Mouse (Mus musculus) neural tube, embryonic 12.5 days (tissue): ENCODE measurements at regions not wholly inside any gene's neighbourhood (a gene's known extent, or its start where the extent isn't known, plus 50 kb on each side); places are given as distances from the start of the nearest gene placed in this dataset.

ENCODE experiments used
- ATAC-seq: fragments of 200-750 bp; cut with Nextera tagmentation; 2 replicates; pipeline ENCODE4 v1.8.0; 2017; ENCODE audit warnings: low read depth, mild to moderate bottlenecking, moderate TSS enrichment, moderate library complexity; ENCODE audit not compliant: low FRiP score
- H3K27ac ChIP-seq: fragments of 300-500 bp; sonication (generic); 2 replicates; pipeline ENCODE4 v1.5.1; 2016
- H3K27me3 ChIP-seq: fragments of 300-500 bp; sonication (generic); replicated peaks from 2 replicates; pipeline ENCODE4 v1.6.1; 2016; ENCODE audit warnings: mild to moderate bottlenecking
- H3K36me3 ChIP-seq: fragments of 300-500 bp; sonication (generic); 2 replicates; pipeline ENCODE4 v1.6.1; 2016; ENCODE audit warnings: mild to moderate bottlenecking
- H3K4me1 ChIP-seq: fragments of 300-500 bp; sonication (generic); 2 replicates; pipeline ENCODE4 v1.6.1; 2016
- H3K4me2 ChIP-seq: fragments of 300-500 bp; sonication (generic); replicated peaks from 2 replicates; pipeline ENCODE4 v1.6.1; 2016; ENCODE audit warnings: mild to moderate bottlenecking
- H3K4me3 ChIP-seq: fragments of 300-500 bp; sonication (generic); 2 replicates; pipeline ENCODE4 v1.5.1; 2016
- H3K9ac ChIP-seq: fragments of 300-500 bp; sonication (generic); 2 replicates; pipeline ENCODE4 v1.6.1; 2016; ENCODE audit warnings: mild to moderate bottlenecking
- H3K9me3 ChIP-seq: fragments of 300-500 bp; sonication (generic); 2 replicates; pipeline ENCODE4 v1.6.1; 2016; ENCODE audit warnings: mild to moderate bottlenecking
- WGBS: fragments of 180-500 bp; shearing (Covaris S2); methylation state at CpG from one replicate; pipeline ENCODE4 v1.1.7; 2016; 5-methylcytosine and 5-hydroxymethylcytosine counted together

DNA sequence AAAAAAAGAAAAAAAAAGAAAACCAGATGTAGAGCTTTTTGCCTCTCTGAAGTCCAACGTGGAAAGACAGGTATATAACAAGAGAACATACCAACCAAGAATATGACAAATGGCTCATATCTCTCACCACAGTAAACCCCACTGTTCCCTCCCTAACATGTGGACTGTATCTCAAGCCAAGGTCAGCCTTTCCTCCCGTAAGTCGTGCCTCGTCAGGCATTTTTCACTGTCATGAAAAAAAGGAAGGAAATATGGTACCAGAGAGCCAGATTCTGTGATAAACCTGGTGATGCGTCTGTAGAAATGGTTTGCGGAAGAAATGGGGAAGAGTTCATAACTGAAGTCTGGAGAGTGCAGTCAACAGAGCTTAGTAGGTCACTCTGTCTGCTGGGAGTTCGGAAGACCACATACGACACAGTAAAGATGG lies 185.7 kb downstream of the Rpap3 start:
- H3K27me3 ChIP-seq: no peaks in the 10 kb centered on the region
- H3K4me1 ChIP-seq: no peaks in the 10 kb centered on the region
- H3K4me2 ChIP-seq: no peak overlapping the region
- H3K36me3 ChIP-seq: no peaks in the 10 kb centered on the region
- 90% methylated on average over 8 of the region's 8 CpGs for WGBS
- ATAC-seq: no peak
- no peaks in the 10 kb centered on the region for H3K9me3 ChIP-seq
- H3K9ac ChIP-seq: no peak overlapping the region
- no peak overlapping the region for H3K27ac ChIP-seq
- H3K4me3 ChIP-seq: no peak overlapping the region

GRCm38 (mm10) chr15:97517926-97518325 lies 187.7 kb downstream of the Rpap3 start:
- 54% methylated on average over 10 of the region's 10 CpGs for WGBS
- Histone ChIP-seq H3K4me3 (no peak overlapping the region), H3K9ac (no peak overlapping the region), H3K36me3 (no peaks in the 10 kb centered on the region), H3K4me1 (no peaks in the 10 kb centered on the region), H3K4me2 (no peak overlapping the region), H3K27ac (no peak overlapping the region), H3K27me3 (no peaks in the 10 kb centered on the region), H3K9me3 (no peaks in the 10 kb centered on the region)
- no peak for ATAC-seq

GRCm38 (mm10) chr15:97517188-97517587 lies 188.4 kb downstream of the Rpap3 start:
- Histone ChIP-seq H3K27ac (no peak overlapping the region), H3K27me3 (no peaks in the 10 kb centered on the region), H3K4me1 (no peaks in the 10 kb centered on the region), H3K9me3 (no peaks in the 10 kb centered on the region), H3K4me3 (no peak overlapping the region), H3K9ac (no peak overlapping the region), H3K36me3 (no peaks in the 10 kb centered on the region), H3K4me2 (no peak overlapping the region)
- WGBS: 90% methylated on average over 11 of the region's 11 CpGs
- ATAC-seq: no peak

DNA sequence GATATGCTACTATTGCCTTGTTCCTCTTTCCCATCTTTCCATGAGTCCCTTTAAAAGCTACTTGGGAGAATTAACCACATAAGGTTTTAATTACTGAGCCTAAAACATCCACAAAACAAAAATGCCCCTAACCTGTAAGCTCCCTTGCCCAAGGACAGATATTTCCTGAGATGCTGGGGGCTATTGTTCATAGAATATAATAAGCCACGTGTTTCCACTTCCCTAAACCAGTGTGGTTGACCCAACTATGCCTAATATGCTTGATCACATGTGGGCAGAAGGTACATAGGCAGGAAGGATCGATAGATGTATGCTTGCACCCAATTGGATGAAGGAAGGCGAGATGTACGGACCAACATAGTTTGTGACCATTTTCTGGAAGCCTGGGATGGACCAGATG lies 189.9 kb downstream of the Rpap3 start:
- Histone ChIP-seq H3K4me2 (no peak overlapping the region), H3K27ac (no peak overlapping the region), H3K4me3 (no peak overlapping the region), H3K4me1 (no peaks in the 10 kb centered on the region), H3K9me3 (peaks cover 4% of the 10 kb centered on the region; the same call in 1 of the 2 replicates), H3K9ac (no peak overlapping the region), H3K36me3 (no peaks in the 10 kb centered on the region), H3K27me3 (no peaks in the 10 kb centered on the region)
- no peak for ATAC-seq
- WGBS: 84% methylated on average over 4 of the region's 4 CpGs

- H3K9me3 ChIP-seq: peaks cover 4% of the 10 kb centered on the region; the same call in 1 of the 2 replicates
- H3K9ac ChIP-seq: no peak overlapping the region
- no peak overlapping the region for H3K4me2 ChIP-seq
- H3K4me3 ChIP-seq: no peak overlapping the region
- H3K36me3 ChIP-seq: no peaks in the 10 kb centered on the region
- H3K27ac ChIP-seq: no peak overlapping the region
- no peak for ATAC-seq
- no peaks in the 10 kb centered on the region for H3K27me3 ChIP-seq
- 92% methylated on average over 16 of the region's 16 CpGs for WGBS
- no peaks in the 10 kb centered on the region for H3K4me1 ChIP-seq
These were observed 197.8 kb downstream of the Rpap3 start for GRCm38 (mm10) chr15:97507656-97508306.

DNA sequence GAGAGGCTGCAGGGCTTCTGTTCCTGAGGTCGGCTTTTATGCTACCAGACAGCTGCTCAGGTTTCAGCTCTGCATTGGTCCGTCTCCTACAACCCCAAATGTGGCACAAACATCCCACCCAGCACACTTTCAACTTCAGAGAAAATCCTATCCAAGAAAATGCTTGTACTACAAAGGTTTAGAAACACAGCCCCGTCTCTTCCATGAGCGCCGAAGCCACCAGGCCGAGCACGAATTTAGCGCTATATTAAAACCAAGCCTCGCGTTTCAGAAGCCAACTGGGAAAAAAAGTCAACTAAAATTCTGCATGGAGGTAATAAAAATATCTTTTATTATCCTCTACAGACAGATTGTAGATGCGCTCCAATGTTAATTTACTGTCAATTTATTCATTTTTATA lies 198.4 kb downstream of the Rpap3 start:
- no peak overlapping the region for H3K27ac ChIP-seq
- H3K27me3 ChIP-seq: no peaks in the 10 kb centered on the region
- no peak overlapping the region for H3K4me3 ChIP-seq
- ATAC-seq: no peak
- H3K9ac ChIP-seq: no peak overlapping the region
- WGBS: 94% methylated on average over 11 of the region's 11 CpGs
- no peaks in the 10 kb centered on the region for H3K36me3 ChIP-seq
- H3K9me3 ChIP-seq: peaks cover 4% of the 10 kb centered on the region; the same call in 1 of the 2 replicates
- H3K4me2 ChIP-seq: no peak overlapping the region
- no peaks in the 10 kb centered on the region for H3K4me1 ChIP-seq

- H3K36me3 ChIP-seq: no peaks in the 10 kb centered on the region
- no peaks in the 10 kb centered on the region for H3K27me3 ChIP-seq
- H3K27ac ChIP-seq: no peak overlapping the region
- H3K4me3 ChIP-seq: no peak overlapping the region
- no peak overlapping the region for H3K9ac ChIP-seq
- no peak overlapping the region for H3K4me2 ChIP-seq
- WGBS: 94% methylated on average over 11 of the region's 11 CpGs
- H3K9me3 ChIP-seq: no peaks in the 10 kb centered on the region
- no peaks in the 10 kb centered on the region for H3K4me1 ChIP-seq
- no peak for ATAC-seq
These were observed 199.9 kb downstream of the Rpap3 start for GRCm38 (mm10) chr15:97505715-97506114.

- Histone ChIP-seq H3K4me2 (no peak overlapping the region), H3K36me3 (no peaks in the 10 kb centered on the region), H3K4me3 (no peak overlapping the region), H3K9me3 (no peaks in the 10 kb centered on the region), H3K27me3 (no peaks in the 10 kb centered on the region), H3K9ac (no peak overlapping the region), H3K4me1 (no peaks in the 10 kb centered on the region), H3K27ac (no peak overlapping the region)
- WGBS: 89% methylated on average over 1 of the region's 1 CpGs
- no peak for ATAC-seq
These were observed 201.3 kb downstream of the Rpap3 start for GRCm38 (mm10) chr15:97504325-97504724.

DNA sequence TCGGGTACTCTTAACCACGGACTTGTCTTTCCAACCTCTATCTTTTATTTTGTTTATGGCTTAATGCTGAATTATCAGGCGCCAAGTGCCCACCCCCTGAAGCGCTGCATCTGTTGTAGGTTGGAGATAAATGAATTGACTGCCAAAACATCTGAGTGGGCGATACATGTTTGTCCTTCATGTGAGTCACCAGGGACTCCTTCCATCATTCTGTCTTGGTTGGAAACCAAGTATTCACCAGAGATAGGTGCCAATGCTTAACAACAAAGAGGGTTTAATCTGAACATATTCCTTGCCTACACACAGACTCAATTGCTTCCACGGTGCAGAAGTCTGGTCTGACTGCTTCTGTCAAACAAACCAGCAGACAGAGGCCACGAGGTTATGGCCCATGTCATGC lies 203.6 kb downstream of the Rpap3 start:
- Histone ChIP-seq H3K9ac (no peak overlapping the region), H3K27ac (no peak overlapping the region), H3K4me3 (no peak overlapping the region), H3K36me3 (no peaks in the 10 kb centered on the region), H3K9me3 (no peaks in the 10 kb centered on the region), H3K4me1 (no peaks in the 10 kb centered on the region), H3K27me3 (no peaks in the 10 kb centered on the region), H3K4me2 (no peak overlapping the region)
- 90% methylated on average over 7 of the region's 7 CpGs for WGBS
- no peak for ATAC-seq

GRCm38 (mm10) chr15:97501420-97501819 lies 204.2 kb downstream of the Rpap3 start:
- no peak overlapping the region for H3K4me2 ChIP-seq
- ATAC-seq: no peak
- H3K27me3 ChIP-seq: no peaks in the 10 kb centered on the region
- H3K9ac ChIP-seq: no peak overlapping the region
- WGBS: 91% methylated on average over 9 of the region's 9 CpGs
- no peaks in the 10 kb centered on the region for H3K9me3 ChIP-seq
- H3K36me3 ChIP-seq: no peaks in the 10 kb centered on the region
- H3K27ac ChIP-seq: no peak overlapping the region
- no peak overlapping the region for H3K4me3 ChIP-seq
- no peaks in the 10 kb centered on the region for H3K4me1 ChIP-seq

- Histone ChIP-seq H3K4me3 (no peak overlapping the region), H3K9me3 (peaks cover 5% of the 10 kb centered on the region), H3K36me3 (no peaks in the 10 kb centered on the region), H3K27me3 (no peaks in the 10 kb centered on the region), H3K4me2 (no peak overlapping the region), H3K27ac (no peak overlapping the region), H3K4me1 (no peaks in the 10 kb centered on the region), H3K9ac (no peak overlapping the region)
- 75% methylated on average over 4 of the region's 4 CpGs for WGBS
- no peak for ATAC-seq
These were observed 205.7 kb downstream of the Rpap3 start for GRCm38 (mm10) chr15:97499821-97500385.

DNA sequence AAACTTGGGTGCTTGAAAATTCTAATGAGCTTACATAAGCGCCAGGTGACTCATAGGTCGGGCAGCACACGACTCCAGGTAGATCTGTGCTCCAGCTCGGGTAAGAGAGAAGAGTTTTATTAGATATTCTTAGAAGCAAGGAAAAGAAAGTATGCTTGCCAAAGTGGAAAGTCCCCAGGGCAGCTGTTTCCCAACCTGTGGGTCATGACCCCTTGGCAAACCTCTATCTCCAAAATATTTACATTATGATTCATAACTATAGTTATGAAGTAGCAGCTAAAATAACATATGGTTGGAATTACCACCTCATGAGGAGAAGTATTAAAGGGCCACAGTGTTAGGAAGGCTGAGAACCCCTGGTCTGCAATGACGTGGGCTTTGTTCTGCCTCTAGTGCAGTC lies 206.4 kb downstream of the Rpap3 start:
- Histone ChIP-seq H3K4me2 (no peak overlapping the region), H3K4me3 (no peak overlapping the region), H3K9me3 (peaks cover 5% of the 10 kb centered on the region), H3K36me3 (no peaks in the 10 kb centered on the region), H3K9ac (no peak overlapping the region), H3K27me3 (no peaks in the 10 kb centered on the region), H3K4me1 (no peaks in the 10 kb centered on the region), H3K27ac (no peak overlapping the region)
- WGBS: 89% methylated on average over 5 of the region's 5 CpGs
- ATAC-seq: no peak

GRCm38 (mm10) chr15:97498375-97498774 lies 207.2 kb downstream of the Rpap3 start:
- no peak overlapping the region for H3K4me3 ChIP-seq
- peaks cover 5% of the 10 kb centered on the region for H3K9me3 ChIP-seq
- no peaks in the 10 kb centered on the region for H3K36me3 ChIP-seq
- no peak overlapping the region for H3K9ac ChIP-seq
- H3K4me2 ChIP-seq: no peak overlapping the region
- H3K4me1 ChIP-seq: no peaks in the 10 kb centered on the region
- H3K27ac ChIP-seq: no peak overlapping the region
- ATAC-seq: no peak
- 92% methylated on average over 3 of the region's 3 CpGs for WGBS
- no peaks in the 10 kb centered on the region for H3K27me3 ChIP-seq
